Mouse (Mus musculus) forebrain, embryonic 11.5 days (tissue): ENCODE measurements around the gene Rimbp2. TPM values are rescaled to one million over a fixed set of nuclear protein-coding genes. Genes with fewer than 3 reads are reported as not detected.

Experiments used
- ATAC-seq: fragments of 200-750 bp; cut with Nextera tagmentation; replicated peaks from 2 replicates; pipeline ENCODE4 v1.8.0; 2017; ENCODE audit warnings: moderate TSS enrichment; ENCODE audit not compliant: low FRiP score
- DNase-seq: peaks from one replicate; pipeline ENCODE4 v3.0.0-alpha.2; 2017; ENCODE audit warnings: low spot score
- H3K27ac ChIP-seq: fragments of 300-500 bp; sonication (generic); 2 replicates; pipeline ENCODE4 v1.5.1; 2014; ENCODE audit warnings: low read depth, low read length
- H3K27me3 ChIP-seq: fragments of 300-500 bp; sonication (generic); 2 replicates; pipeline ENCODE4 v1.6.1; 2014; ENCODE audit warnings: mild to moderate bottlenecking, low read length, mixed read lengths; ENCODE audit not compliant: control insufficient read depth, insufficient read depth
- H3K36me3 ChIP-seq: fragments of 300-500 bp; sonication (generic); 2 replicates; pipeline ENCODE4 v1.6.1; 2014; ENCODE audit warnings: mild to moderate bottlenecking, low read length, moderate library complexity, mixed read lengths; ENCODE audit not compliant: control insufficient read depth, insufficient read depth
- H3K4me1 ChIP-seq: fragments of 300-500 bp; sonication (generic); replicated peaks from 2 replicates; pipeline ENCODE4 v1.6.1; 2014; ENCODE audit warnings: low read length, mixed read lengths; ENCODE audit not compliant: control insufficient read depth, insufficient read depth
- H3K4me2 ChIP-seq: fragments of 300-500 bp; sonication (generic); 2 replicates; pipeline ENCODE4 v1.6.1; 2014; ENCODE audit warnings: low read depth, mild to moderate bottlenecking, low read length, moderate library complexity, mixed read lengths; ENCODE audit not compliant: severe bottlenecking
- H3K4me3 ChIP-seq: fragments of 300-500 bp; sonication (generic); 2 replicates; pipeline ENCODE4 v1.5.1; 2014; ENCODE audit warnings: low read depth, low read length
- H3K9ac ChIP-seq: fragments of 300-500 bp; sonication (generic); 2 replicates; pipeline ENCODE4 v1.6.1; 2014; ENCODE audit warnings: low read length
- H3K9me3 ChIP-seq: fragments of 300-500 bp; sonication (generic); 2 replicates; pipeline ENCODE4 v1.6.1; 2016; ENCODE audit warnings: low read length, mixed read lengths; ENCODE audit not compliant: control insufficient read depth
- WGBS: fragments of 180-500 bp; shearing (Covaris S2); extraction: QIAGEN DNeasy Blood & Tissue Kit; methylation state at CpG from one replicate; pipeline ENCODE4 v1.1.7; 2014; 5-methylcytosine and 5-hydroxymethylcytosine counted together
- polyA plus RNA-seq: library from polyadenylated mRNA; unstranded; fragments of >200 nt; fragmentation: Nextera tagmentation; extraction: Ambion mirVana; gene quantifications from 2 replicates; pipeline ENCODE4 v1.2.1, GENCODE M21; 2014

The Rimbp2 gene
- polyA plus RNA-seq, 1 experiment from 2014 or later, result 0.44 TPM

- Histone ChIP-seq H3K4me2 (no peak overlapping the region), H3K9ac (no peak overlapping the region), H3K36me3 (no peaks in the 10 kb centered on the region), H3K27me3 (no peaks in the 10 kb centered on the region), H3K4me1 (no peaks in the 10 kb centered on the region), H3K9me3 (no peaks in the 10 kb centered on the region), H3K4me3 (no peak overlapping the region), H3K27ac (no peak overlapping the region)
- ATAC-seq, result no peak
- WGBS, result 87% methylated on average over 6 of the region's 6 CpGs
- DNase-seq, result no peak
Observed at GRCm38 (mm10) chr5:128711847-128712246, 241.4 kb downstream of the Rimbp2 start.

- no peak overlapping the region for H3K27ac ChIP-seq
- no peak overlapping the region for H3K9ac ChIP-seq
- no peak for ATAC-seq
- H3K4me1 ChIP-seq, result no peaks in the 10 kb centered on the region
- no peaks in the 10 kb centered on the region for H3K36me3 ChIP-seq
- WGBS, result 22% methylated on average over 8 of the region's 8 CpGs
- H3K9me3 ChIP-seq, result no peaks in the 10 kb centered on the region
- DNase-seq, result no peak
- no peak overlapping the region for H3K4me3 ChIP-seq
- H3K4me2 ChIP-seq, result no peak overlapping the region
- H3K27me3 ChIP-seq, result no peaks in the 10 kb centered on the region
Observed at GRCm38 (mm10) chr5:128710596-128710995, 242.7 kb downstream of the Rimbp2 start.

GRCm38 (mm10) chr5:128708929-128709328 is 244.4 kb downstream of the Rimbp2 start:
- Histone ChIP-seq H3K27me3 (no peaks in the 10 kb centered on the region), H3K4me2 (no peak overlapping the region), H3K9ac (no peak overlapping the region), H3K4me1 (no peaks in the 10 kb centered on the region), H3K27ac (no peak overlapping the region), H3K36me3 (no peaks in the 10 kb centered on the region), H3K4me3 (no peak overlapping the region), H3K9me3 (no peaks in the 10 kb centered on the region)
- ATAC-seq (no peak), DNase-seq (no peak)
- WGBS, result 78% methylated on average over 5 of the region's 5 CpGs

Other genes starting within 250 kb of the Rimbp2 start
- gene Stx2, start 55.1 kb upstream of the Rimbp2 start, polyA plus RNA-seq, result 29.6 and 32.3 TPM in 2 replicates
- gene Ran, start 66.6 kb upstream of the Rimbp2 start, polyA plus RNA-seq, result 917 and 946 TPM in 2 replicates
- gene Adgrd1, start 143.3 kb upstream of the Rimbp2 start, polyA plus RNA-seq, result not detected in 2 replicates